Mouse (Mus musculus): ENCODE data around the gene Cx3cr1. TPM values are rescaled to one million over a fixed set of nuclear protein-coding genes. Genes with fewer than 3 reads are reported as not detected.

Cx3cr1 gene
- polyA plus RNA-seq, 1 experiment: not detected

GRCm38 (mm10) chr9:120081247-120081646, 11.6 kb upstream of the Cx3cr1 start:
- Histone ChIP-seq H3K36me3 (ENCODE audit: control insufficient read depth, insufficient read depth) (no peaks in the 10 kb centered on the region), H3K4me3 (no peak overlapping the region), H3K4me2 (ENCODE audit: low read depth) (no peak overlapping the region), H3ac (ENCODE audit: control insufficient read depth, insufficient read length) (no peak overlapping the region), H3K79me2 (ENCODE audit: control insufficient read depth, insufficient read depth) (no peaks in the 10 kb centered on the region), H3K27me3 (ENCODE audit: control insufficient read depth, insufficient read depth, insufficient read length) (peaks cover 5% of the 10 kb centered on the region)
- TF ChIP-seq MYOG (IDR thresholded peaks at IDR 0.05; ENCODE audit: control insufficient read depth in 1 of 3, insufficient read depth in 1 of 3, insufficient read length in 2 of 3, low read depth in 2 of 3): no peak
- no peak for TF ChIP-seq CEBPB (IDR thresholded peaks at IDR 0.05; ENCODE audit: insufficient read depth, poor library complexity, severe bottlenecking)
- no peak for TF ChIP-seq TCF12 (IDR thresholded peaks at IDR 0.05; ENCODE audit: insufficient read depth, poor library complexity, severe bottlenecking)
- TF ChIP-seq MAX (IDR thresholded peaks at IDR 0.05; ENCODE audit: low read depth): no peak
- TF ChIP-seq SRF (IDR thresholded peaks at IDR 0.05; ENCODE audit: control insufficient read depth, insufficient read length, low read depth): no peak
- no peak for TF ChIP-seq POLR2AphosphoS2 (IDR thresholded peaks at IDR 0.05; ENCODE audit: insufficient read length, low read depth)
- TF ChIP-seq MYOD1 (IDR thresholded peaks at IDR 0.05; ENCODE audit: control insufficient read depth in 1 of 3, insufficient read length in 2 of 3, low read depth in 2 of 3): no peak
- TF ChIP-seq TCF3 (IDR thresholded peaks at IDR 0.05; ENCODE audit: insufficient read length, low read depth): no peak
- TF ChIP-seq POLR2A (IDR thresholded peaks at IDR 0.05; ENCODE audit: insufficient read length, low read depth): no peak
- no peak for TF ChIP-seq USF1 (IDR thresholded peaks at IDR 0.05; ENCODE audit: low read depth)
- no peak for TF ChIP-seq REST (IDR thresholded peaks at IDR 0.05; ENCODE audit: insufficient read depth, insufficient read length)
- TF ChIP-seq E2F4 (IDR thresholded peaks at IDR 0.05; ENCODE audit: insufficient read depth): no peak

GRCm38 (mm10) chr9:120080546-120081108, 10.9 kb upstream of the Cx3cr1 start:
- Histone ChIP-seq H3K27me3 (ENCODE audit: control insufficient read depth, insufficient read depth, insufficient read length) (peaks cover 5% of the 10 kb centered on the region), H3ac (ENCODE audit: control insufficient read depth, insufficient read length) (no peak overlapping the region), H3K4me3 (no peak overlapping the region), H3K36me3 (ENCODE audit: control insufficient read depth, insufficient read depth) (no peaks in the 10 kb centered on the region), H3K79me2 (ENCODE audit: control insufficient read depth, insufficient read depth) (no peaks in the 10 kb centered on the region), H3K4me2 (ENCODE audit: low read depth) (no peak overlapping the region)
- TF ChIP-seq MYOG (IDR thresholded peaks at IDR 0.05; ENCODE audit: control insufficient read depth in 1 of 3, insufficient read depth in 1 of 3, insufficient read length in 2 of 3, low read depth in 2 of 3): no peak
- TF ChIP-seq MAX (IDR thresholded peaks at IDR 0.05; ENCODE audit: low read depth): no peak
- TF ChIP-seq REST (IDR thresholded peaks at IDR 0.05; ENCODE audit: insufficient read depth, insufficient read length): no peak
- no peak for TF ChIP-seq TCF12 (IDR thresholded peaks at IDR 0.05; ENCODE audit: insufficient read depth, poor library complexity, severe bottlenecking)
- TF ChIP-seq MYOD1 (IDR thresholded peaks at IDR 0.05; ENCODE audit: control insufficient read depth in 1 of 3, insufficient read length in 2 of 3, low read depth in 2 of 3): no peak
- TF ChIP-seq TCF3 (IDR thresholded peaks at IDR 0.05; ENCODE audit: insufficient read length, low read depth): no peak
- TF ChIP-seq POLR2A (IDR thresholded peaks at IDR 0.05; ENCODE audit: insufficient read length, low read depth): no peak
- TF ChIP-seq USF1 (IDR thresholded peaks at IDR 0.05; ENCODE audit: low read depth): no peak
- no peak for TF ChIP-seq POLR2AphosphoS2 (IDR thresholded peaks at IDR 0.05; ENCODE audit: insufficient read length, low read depth)
- no peak for TF ChIP-seq E2F4 (IDR thresholded peaks at IDR 0.05; ENCODE audit: insufficient read depth)
- TF ChIP-seq CEBPB (IDR thresholded peaks at IDR 0.05; ENCODE audit: insufficient read depth, poor library complexity, severe bottlenecking): no peak
- no peak for TF ChIP-seq SRF (IDR thresholded peaks at IDR 0.05; ENCODE audit: control insufficient read depth, insufficient read length, low read depth)

- no peak overlapping the region for H3K4me3 ChIP-seq
- no peaks in the 10 kb centered on the region for H3K36me3 ChIP-seq (ENCODE audit: control insufficient read depth, insufficient read depth)
- TF ChIP-seq POLR2A (IDR thresholded peaks at IDR 0.05; ENCODE audit: insufficient read length, low read depth) (no peak), TCF12 (IDR thresholded peaks at IDR 0.05; ENCODE audit: insufficient read depth, poor library complexity, severe bottlenecking) (no peak), POLR2AphosphoS2 (IDR thresholded peaks at IDR 0.05; ENCODE audit: insufficient read length, low read depth) (no peak), MYOG (IDR thresholded peaks at IDR 0.05; ENCODE audit: control insufficient read depth in 1 of 3, insufficient read depth in 1 of 3, insufficient read length in 2 of 3, low read depth in 2 of 3) (no peak), TCF3 (IDR thresholded peaks at IDR 0.05; ENCODE audit: insufficient read length, low read depth) (no peak), SRF (IDR thresholded peaks at IDR 0.05; ENCODE audit: control insufficient read depth, insufficient read length, low read depth) (no peak), MYOD1 (IDR thresholded peaks at IDR 0.05; ENCODE audit: control insufficient read depth in 1 of 3, insufficient read length in 2 of 3, low read depth in 2 of 3) (no peak), CEBPB (IDR thresholded peaks at IDR 0.05; ENCODE audit: insufficient read depth, poor library complexity, severe bottlenecking) (no peak), REST (IDR thresholded peaks at IDR 0.05; ENCODE audit: insufficient read depth, insufficient read length) (no peak), MAX (IDR thresholded peaks at IDR 0.05; ENCODE audit: low read depth) (no peak), USF1 (IDR thresholded peaks at IDR 0.05; ENCODE audit: low read depth) (no peak), E2F4 (IDR thresholded peaks at IDR 0.05; ENCODE audit: insufficient read depth) (no peak)
- H3K27me3 ChIP-seq (ENCODE audit: control insufficient read depth, insufficient read depth, insufficient read length): peaks cover 5% of the 10 kb centered on the region
- no peaks in the 10 kb centered on the region for H3K79me2 ChIP-seq (ENCODE audit: control insufficient read depth, insufficient read depth)
- H3ac ChIP-seq (ENCODE audit: control insufficient read depth, insufficient read length): no peak overlapping the region
- H3K4me2 ChIP-seq (ENCODE audit: low read depth): no peak overlapping the region
Observed at GRCm38 (mm10) chr9:120079901-120080300, 10.2 kb upstream of the Cx3cr1 start.

- Histone ChIP-seq H3K27me3 (ENCODE audit: control insufficient read depth, insufficient read depth, insufficient read length) (peaks cover 5% of the 10 kb centered on the region), H3K4me3 (no peak overlapping the region)
- TF ChIP-seq TCF3 (IDR thresholded peaks at IDR 0.05; ENCODE audit: insufficient read length, low read depth): no peak
- no peak for TF ChIP-seq E2F4 (IDR thresholded peaks at IDR 0.05; ENCODE audit: insufficient read depth)
- no peak for TF ChIP-seq TCF12 (IDR thresholded peaks at IDR 0.05; ENCODE audit: insufficient read depth, poor library complexity, severe bottlenecking)
- no peak for TF ChIP-seq MAX (IDR thresholded peaks at IDR 0.05; ENCODE audit: low read depth)
- no peak for TF ChIP-seq MYOD1 (IDR thresholded peaks at IDR 0.05; ENCODE audit: control insufficient read depth in 1 of 3, insufficient read length in 2 of 3, low read depth in 2 of 3)
- TF ChIP-seq CEBPB (IDR thresholded peaks at IDR 0.05; ENCODE audit: insufficient read depth, poor library complexity, severe bottlenecking): no peak
Observed at GRCm38 (mm10) chr9:120078241-120078640, 8.6 kb upstream of the Cx3cr1 start.

More at GRCm38 (mm10) chr9:120078241-120078640, 8.6 kb upstream of the Cx3cr1 start:
- Histone ChIP-seq H3K79me2 (ENCODE audit: control insufficient read depth, insufficient read depth) (no peaks in the 10 kb centered on the region), H3ac (ENCODE audit: control insufficient read depth, insufficient read length) (no peak overlapping the region), H3K36me3 (ENCODE audit: control insufficient read depth, insufficient read depth) (no peaks in the 10 kb centered on the region), H3K4me2 (ENCODE audit: low read depth) (no peak overlapping the region)
